Mouse (Mus musculus) right cerebral cortex, adult 2 months (tissue): ENCODE measurements around the gene Azin2.

Experiments
- DNase-seq, 2 experiments: peaks; one replicate each; pipeline ENCODE4 v3.0.0; 2021 to 2022; ENCODE audit warnings: low spot score in 2 of 2

Azin2 gene

DNA sequence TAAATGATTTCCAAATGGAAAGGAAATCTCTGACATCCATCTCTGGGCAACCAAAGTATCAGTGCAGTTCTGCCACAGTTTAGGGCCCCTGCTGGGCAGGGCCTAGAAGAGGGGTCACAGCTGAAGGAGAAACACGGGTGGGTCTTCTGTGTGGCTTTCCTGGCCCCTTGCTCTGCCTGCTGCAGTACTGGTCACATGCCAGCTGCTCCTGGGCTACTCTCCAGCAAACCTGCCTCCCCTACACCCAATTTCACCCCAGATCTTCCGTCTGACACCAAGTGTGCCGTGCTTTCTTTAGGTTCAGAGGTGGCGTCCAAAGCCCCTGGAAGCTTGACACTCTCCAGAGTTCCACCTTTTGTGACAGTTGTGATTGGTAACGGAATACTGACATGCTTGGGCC, 26.6 kb downstream of the Azin2 start:
- no peak for DNase-seq

GRCm38 (mm10) chr4:128932783-128933182, 29.5 kb downstream of the Azin2 start:
- no peak for DNase-seq

DNA sequence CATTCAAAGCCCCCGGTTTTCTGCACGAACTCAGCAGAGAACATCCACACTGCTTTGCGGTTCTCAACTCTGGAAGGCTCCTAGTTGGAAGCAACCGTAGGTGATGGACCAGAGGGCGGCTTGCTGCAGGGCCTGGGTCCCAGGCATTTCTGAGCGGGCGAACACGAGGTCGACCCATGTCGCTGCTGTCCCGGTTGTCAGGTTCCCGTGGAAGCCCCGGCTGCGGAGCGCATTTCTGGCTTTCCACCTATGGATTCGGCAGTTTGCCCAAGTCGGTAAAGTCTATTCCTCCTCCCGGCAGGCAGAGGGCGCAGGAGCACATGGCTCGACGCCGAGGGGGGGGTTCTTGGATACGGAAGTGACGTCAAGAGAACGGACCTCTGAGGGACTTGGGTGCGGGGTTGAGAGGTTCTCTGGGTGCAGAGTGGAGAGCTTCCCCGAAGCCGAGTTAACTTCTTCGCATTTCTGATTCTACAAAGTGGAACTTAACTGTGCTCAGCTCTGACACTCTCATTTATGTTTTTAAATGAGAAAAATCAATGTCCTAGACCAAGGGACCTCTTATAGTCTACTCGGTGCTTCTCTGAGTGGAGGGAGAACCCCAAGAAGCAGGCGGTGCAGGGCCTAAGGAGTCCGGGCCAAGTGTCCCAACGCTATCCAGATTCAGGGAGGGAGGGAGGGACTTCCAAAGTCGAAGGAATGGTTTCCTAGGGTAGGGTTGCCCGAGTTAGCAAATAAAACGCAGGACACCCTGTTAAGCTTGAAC, 37.2 kb downstream of the Azin2 start:
- peak; percentile 85 to 86 for DNase-seq

- no peak for DNase-seq
Observed at GRCm38 (mm10) chr4:128923603-128924002, 38.6 kb downstream of the Azin2 start.

GRCm38 (mm10) chr4:128919106-128919505, 43.1 kb downstream of the Azin2 start:
- DNase-seq: no peak

GRCm38 (mm10) chr4:128918187-128918586, 44.1 kb downstream of the Azin2 start:
- no peak for DNase-seq

GRCm38 (mm10) chr4:128917756-128918155, 44.5 kb downstream of the Azin2 start:
- no peak for DNase-seq

DNA sequence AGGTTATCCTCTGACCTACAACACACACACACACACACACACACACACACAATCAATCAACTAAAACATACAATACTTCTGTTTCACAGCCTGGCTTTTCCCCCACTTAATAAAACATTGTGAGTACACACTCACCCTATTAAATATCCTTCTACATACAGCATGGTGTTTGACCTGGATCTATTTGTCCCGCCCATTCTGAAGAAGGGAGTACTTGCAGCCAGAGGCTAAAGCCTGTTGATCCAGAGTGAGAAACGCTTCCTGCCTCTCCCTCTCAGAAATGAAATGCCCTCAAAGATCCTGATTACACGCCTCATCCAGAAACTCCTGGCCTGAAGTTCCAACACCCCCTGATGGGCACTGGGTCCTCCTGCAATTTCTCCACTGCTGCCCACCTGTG, 45.1 kb downstream of the Azin2 start:
- no peak for DNase-seq

- DNase-seq: no peak
Observed at GRCm38 (mm10) chr4:128913794-128914193, 48.4 kb downstream of the Azin2 start.

DNA sequence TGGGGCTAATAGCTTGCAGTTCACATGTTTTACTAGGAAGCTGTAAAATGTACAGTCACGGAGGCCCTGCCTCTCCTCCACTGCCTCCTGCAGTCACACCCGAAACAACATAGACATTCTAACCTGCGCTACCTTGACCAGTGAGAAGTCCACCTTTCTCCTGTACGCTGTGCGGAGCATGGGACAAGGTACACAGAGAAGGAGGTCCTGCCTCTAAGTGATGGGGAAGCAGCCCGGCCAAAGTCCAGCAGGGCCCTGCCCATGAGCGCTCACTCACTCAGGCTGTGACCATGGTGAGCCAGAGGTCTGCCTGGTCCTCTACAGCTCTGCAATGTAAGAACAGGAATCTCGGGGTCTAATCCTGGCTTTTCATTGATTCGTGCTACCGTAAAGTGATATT, 50.2 kb downstream of the Azin2 start:
- no peak for DNase-seq

DNA sequence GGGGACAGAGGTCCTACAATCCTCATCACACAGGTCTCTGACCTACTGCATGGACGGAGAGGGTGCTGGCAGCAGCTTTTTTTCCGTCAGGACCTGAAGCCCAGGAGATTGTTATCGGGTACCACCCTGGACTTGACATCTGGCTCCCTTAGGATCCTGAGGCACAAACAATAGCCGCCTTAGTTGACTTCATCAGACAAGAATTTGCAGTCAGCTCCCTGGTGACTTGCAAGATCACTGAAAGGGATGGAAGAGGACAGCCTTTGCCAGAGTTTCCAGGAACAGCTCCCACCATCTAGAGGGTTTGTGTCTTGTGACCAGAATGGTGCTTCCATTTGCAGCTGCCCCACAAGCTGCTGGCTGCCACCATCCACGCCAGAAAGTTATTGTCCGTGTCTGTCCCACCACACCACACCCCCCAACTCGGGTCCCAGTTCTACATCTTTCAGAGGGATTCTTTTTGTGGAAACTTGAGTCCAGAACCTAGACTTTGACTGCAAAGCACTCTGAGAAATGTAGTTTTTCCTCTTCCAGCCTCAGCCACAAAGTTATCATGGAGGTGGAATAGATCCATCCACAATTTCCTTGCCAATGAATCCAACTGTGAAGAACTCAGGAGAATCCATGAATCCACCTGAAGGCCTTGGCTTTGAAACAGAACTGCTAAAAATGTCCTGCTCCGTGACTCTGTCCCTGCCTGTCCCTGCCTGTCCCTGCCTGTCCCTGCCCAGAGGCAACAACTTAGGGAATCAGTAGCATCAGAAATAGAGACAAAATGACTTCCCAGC, 51.8 kb downstream of the Azin2 start:
- DNase-seq: no peak

DNA sequence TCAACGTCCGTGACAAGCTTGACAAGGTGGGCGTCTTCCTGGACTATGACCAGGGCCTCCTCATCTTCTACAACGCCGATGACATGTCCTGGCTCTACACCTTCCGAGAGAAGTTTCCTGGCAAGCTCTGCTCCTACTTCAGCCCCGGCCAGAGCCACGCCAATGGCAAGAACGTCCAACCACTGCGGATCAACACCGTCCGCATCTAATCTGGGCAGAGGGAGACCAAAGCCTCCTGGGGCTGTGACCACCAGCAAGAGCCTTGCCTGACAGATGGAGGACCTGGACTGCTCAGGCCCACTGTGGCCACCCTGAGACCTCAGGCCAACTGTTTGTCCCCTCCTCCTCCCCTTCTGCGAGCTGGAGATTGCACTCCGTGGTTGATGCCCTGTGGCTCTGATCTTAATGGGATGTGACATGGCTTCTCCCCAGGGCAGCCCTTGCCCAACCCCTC, 52.8 kb downstream of the Azin2 start:
- DNase-seq: no peak

GRCm38 (mm10) chr4:128908586-128909377, 53.5 kb downstream of the Azin2 start:
- DNase-seq: peak; percentile 39 to 57

- no peak for DNase-seq
Observed at GRCm38 (mm10) chr4:128907238-128907968, 54.8 kb downstream of the Azin2 start.

- no peak for DNase-seq
Observed at GRCm38 (mm10) chr4:128906757-128907156, 55.5 kb downstream of the Azin2 start.

DNA sequence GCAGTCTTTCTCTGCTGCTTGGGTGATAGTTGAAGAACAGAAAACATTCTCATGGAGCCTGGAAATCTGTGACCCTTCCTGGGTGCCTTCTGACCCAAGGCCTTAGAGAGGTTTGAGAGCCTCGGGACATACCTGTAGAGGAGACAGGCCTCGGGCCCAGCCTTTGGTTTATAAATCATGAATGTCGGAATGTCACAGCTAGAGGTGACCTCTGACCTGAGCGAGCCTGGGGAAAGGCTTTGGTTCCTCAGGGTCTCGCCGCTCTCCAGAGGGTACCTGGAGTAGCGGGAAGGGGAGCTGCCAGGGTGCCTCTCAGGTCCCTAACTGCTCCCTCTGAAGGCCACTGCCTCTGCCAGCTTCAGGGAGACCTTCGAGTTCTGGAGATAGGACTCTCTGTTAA, 57.0 kb downstream of the Azin2 start:
- DNase-seq: no peak

DNA sequence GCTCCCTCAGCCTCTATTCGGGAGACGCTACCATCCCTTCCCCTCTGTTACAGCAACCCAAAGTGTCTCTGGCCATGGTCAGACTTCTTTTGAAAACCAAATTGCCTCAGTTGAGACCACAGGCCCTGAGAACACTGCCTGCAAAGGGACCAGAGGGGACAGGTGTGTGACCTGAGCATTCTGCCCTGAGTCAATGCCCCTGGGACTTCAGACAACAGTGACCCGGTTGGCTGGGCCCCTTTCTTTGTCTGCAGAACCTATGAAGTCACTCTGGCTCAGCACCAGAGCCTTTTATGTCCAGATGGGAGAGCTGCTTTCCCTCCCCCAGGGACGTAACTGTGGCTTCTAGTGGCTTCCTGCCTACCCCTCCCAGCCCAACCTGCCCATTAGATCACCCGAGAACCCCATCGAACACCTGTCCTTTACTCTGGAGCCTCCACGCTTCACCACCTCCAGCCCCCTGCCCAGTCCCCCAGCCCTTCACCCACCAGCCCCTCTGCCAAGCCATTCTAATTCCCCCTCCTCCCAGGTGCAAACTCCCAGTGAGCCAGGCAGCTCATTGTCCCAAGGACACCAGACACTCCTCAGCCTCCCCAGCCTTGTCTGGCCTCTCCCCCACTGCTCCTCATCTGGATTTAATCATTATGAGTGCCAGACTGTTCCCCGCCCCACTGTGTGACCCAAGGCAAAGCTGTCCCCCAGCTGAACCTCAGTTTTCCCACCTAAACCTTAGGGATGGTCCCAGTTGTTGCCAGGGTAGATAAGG, 58.0 kb downstream of the Azin2 start:
- DNase-seq: no peak

DNA sequence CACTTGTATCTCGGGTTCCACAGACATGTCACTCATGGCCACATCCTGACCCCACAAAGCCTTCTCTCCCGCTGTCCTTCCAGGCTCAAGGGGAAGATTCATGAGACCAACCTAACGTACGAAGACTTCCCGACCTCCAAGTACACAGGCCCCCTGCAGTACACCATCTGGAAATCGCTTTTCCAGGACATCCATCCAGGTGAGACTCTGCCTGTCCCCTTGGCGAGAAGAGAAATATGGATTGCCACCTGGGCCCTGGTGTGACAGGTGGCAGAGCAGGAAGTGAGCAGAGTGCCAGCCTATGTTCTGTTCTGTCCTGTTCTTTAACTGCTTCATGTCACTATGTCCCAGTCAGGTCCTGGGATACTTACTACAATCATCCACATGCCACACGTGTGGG, 59.9 kb downstream of the Azin2 start:
- no peak for DNase-seq

DNA sequence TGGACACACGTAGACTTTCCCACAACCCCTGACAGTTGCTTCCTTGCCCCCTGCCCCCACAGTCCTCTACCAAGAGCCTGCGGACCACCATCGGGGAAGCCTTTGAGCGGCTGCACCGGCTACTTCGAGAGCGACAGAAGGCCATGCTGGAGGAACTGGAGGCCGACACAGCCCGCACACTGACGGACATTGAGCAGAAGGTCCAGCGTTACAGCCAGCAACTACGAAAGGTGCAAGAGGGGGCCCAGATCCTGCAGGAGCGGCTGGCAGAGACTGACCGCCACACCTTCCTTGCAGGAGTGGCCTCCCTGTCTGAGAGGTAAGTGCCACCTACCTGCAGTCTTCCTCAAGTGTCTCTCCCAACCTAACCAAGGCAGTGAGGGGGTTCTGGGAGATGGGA, 61.8 kb downstream of the Azin2 start:
- no peak for DNase-seq

- peak; percentile 67 to 83 for DNase-seq
Observed at GRCm38 (mm10) chr4:128899332-128899731, 62.9 kb downstream of the Azin2 start.

DNA sequence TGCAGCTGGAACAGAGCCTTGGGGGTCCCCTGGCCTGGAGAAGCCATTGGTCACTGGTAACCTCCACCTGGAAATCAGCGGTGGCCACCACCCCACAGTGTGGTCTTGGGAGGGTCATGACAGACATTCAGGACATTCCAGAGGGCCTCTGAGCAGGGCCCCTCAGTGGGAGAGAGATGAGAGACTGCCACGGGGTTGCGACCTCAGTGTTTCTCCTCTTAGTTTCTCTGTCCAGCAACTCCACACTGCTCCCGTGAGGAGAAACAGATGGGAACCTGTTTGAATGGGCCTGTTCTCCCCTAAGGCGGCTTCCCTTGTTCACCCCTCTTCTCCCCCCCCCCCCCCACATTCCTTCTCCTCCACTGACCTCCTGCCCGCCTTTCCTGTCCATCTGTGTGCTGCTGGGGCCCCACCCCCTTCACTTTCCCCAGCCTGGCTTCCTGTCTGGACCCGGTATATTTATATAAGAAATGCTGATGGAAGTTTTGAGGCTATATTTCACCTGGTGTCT, 64.3 kb downstream of the Azin2 start:
- no peak for DNase-seq
